Mouse (Mus musculus) forebrain, embryonic 15.5 days (tissue): ENCODE results near the gene Gm3839. TPM values are rescaled to one million over a fixed set of nuclear protein-coding genes. Genes with fewer than 3 reads are reported as not detected.
"Not testable (repeated sequence)": the region's sequence is repeated elsewhere in the genome, so short reads cannot be mapped to it uniquely, and the experiment has no call there.

Experiments
- ATAC-seq: fragments of 200-750 bp; cut with Nextera tagmentation; replicated peaks from 2 replicates; pipeline ENCODE4 v1.8.0; 2017; ENCODE audit warnings: mild to moderate bottlenecking, moderate TSS enrichment, moderate library complexity
- H3K27ac ChIP-seq: fragments of 300-500 bp; sonication (generic); replicated peaks from 2 replicates; pipeline ENCODE4 v1.5.1; 2015; ENCODE audit warnings: mild to moderate bottlenecking, inconsistent platforms
- H3K27me3 ChIP-seq: fragments of 300-500 bp; sonication (generic); 2 replicates; pipeline ENCODE4 v1.6.1; 2015; ENCODE audit warnings: inconsistent platforms
- H3K36me3 ChIP-seq: fragments of 300-500 bp; sonication (generic); 2 replicates; pipeline ENCODE4 v1.6.1; 2015; ENCODE audit warnings: mild to moderate bottlenecking, inconsistent platforms
- H3K4me1 ChIP-seq: fragments of 300-500 bp; sonication (generic); 2 replicates; pipeline ENCODE4 v1.6.1; 2015; ENCODE audit warnings: inconsistent platforms
- H3K4me2 ChIP-seq: fragments of 300-500 bp; sonication (generic); replicated peaks from 2 replicates; pipeline ENCODE4 v1.6.1; 2015; ENCODE audit warnings: mild to moderate bottlenecking, inconsistent platforms
- H3K4me3 ChIP-seq: fragments of 300-500 bp; sonication (generic); 2 replicates; pipeline ENCODE4 v1.5.1; 2015; ENCODE audit warnings: mild to moderate bottlenecking, inconsistent platforms
- H3K9ac ChIP-seq: fragments of 300-500 bp; sonication (generic); replicated peaks from 2 replicates; pipeline ENCODE4 v1.6.1; 2015; ENCODE audit warnings: mild to moderate bottlenecking, inconsistent platforms
- H3K9me3 ChIP-seq: fragments of 300-500 bp; sonication (generic); 2 replicates; pipeline ENCODE4 v1.6.1; 2016; ENCODE audit warnings: inconsistent platforms
- WGBS: fragments of 180-500 bp; shearing (Covaris S2); methylation state at CpG from one replicate; pipeline ENCODE4 v1.1.7; 2015; ENCODE audit warnings: mixed read lengths; 5-methylcytosine and 5-hydroxymethylcytosine counted together
- polyA plus RNA-seq: library from polyadenylated mRNA; unstranded; fragments of >200 nt; fragmentation: Nextera tagmentation; extraction: Ambion mirVana; gene quantifications from 2 replicates; pipeline ENCODE4 v1.2.1, GENCODE M21; 2015

Gm3839 gene
- polyA plus RNA-seq: 0.92 and 1.5 TPM in 2 replicates

DNA sequence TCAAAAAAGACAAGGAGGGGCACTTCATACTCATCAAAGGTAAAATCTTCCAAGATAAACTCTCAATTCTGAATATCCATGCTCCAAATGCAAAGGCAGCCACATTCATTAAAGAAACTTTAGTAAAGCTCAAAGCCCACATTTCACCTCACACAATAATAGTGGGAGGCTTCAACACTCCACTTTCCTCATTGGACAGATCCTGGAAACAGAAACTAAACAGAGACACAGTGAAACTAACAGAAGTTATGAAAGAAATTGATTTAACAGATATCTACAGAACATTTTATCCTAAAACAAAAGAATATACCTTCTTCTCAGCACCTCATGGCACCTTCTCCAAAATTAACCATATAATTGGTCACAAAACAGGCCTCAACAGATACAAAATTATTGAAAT is at the start of gene Gm3839:
Gene Gm3839 (minus strand): TSS at position 101 of the 400 bp plus-strand sequence.
- not testable (repeated sequence) for H3K4me3 ChIP-seq, H3K9me3 ChIP-seq, H3K4me1 ChIP-seq, ATAC-seq, H3K27ac ChIP-seq, H3K4me2 ChIP-seq, H3K36me3 ChIP-seq, H3K27me3 ChIP-seq, H3K9ac ChIP-seq

- WGBS: 90% methylated on average over 9 of the region's 9 CpGs
These were observed 49.1 kb upstream of the Gm3839 start for GRCm38 (mm10) chr14:11405661-11406060.

DNA sequence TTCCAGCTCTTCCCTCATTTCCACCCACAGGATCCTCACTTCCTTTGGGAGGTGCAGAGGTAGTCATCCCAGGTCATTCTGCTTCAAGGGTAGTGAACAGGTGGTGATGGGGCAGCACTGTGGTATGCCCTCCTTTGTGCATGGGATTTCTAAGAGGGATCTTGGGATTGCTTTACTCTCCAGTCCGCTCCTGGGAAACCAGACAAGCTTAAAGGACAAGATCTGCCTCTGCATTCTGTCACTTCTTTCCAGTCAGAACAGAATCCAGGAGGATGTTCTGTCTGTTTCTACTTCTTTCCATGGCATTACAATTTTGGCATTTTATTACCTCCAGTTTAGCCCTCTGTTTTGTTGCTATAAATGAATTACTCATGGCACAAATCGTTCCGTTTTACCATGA is 21.3 kb upstream of the Gm3839 start:
- no peak overlapping the region for H3K9ac ChIP-seq
- H3K4me3 ChIP-seq: no peak overlapping the region
- no peak for ATAC-seq
- no peaks in the 10 kb centered on the region for H3K36me3 ChIP-seq
- no peak overlapping the region for H3K27ac ChIP-seq
- H3K27me3 ChIP-seq: no peaks in the 10 kb centered on the region
- H3K4me2 ChIP-seq: no peak overlapping the region
- no peaks in the 10 kb centered on the region for H3K4me1 ChIP-seq
- no peaks in the 10 kb centered on the region for H3K9me3 ChIP-seq
- 94% methylated on average over 3 of the region's 3 CpGs for WGBS

More at GRCm38 (mm10) chr14:11405661-11406060, 49.1 kb upstream of the Gm3839 start:
- no peaks in the 10 kb centered on the region for H3K36me3 ChIP-seq
- no peaks in the 10 kb centered on the region for H3K27me3 ChIP-seq
- H3K27ac ChIP-seq: no peak overlapping the region
- ATAC-seq: no peak
- H3K9ac ChIP-seq: no peak overlapping the region
- no peak overlapping the region for H3K4me3 ChIP-seq
- H3K9me3 ChIP-seq: no peaks in the 10 kb centered on the region
- no peak overlapping the region for H3K4me2 ChIP-seq
- H3K4me1 ChIP-seq: no peaks in the 10 kb centered on the region

DNA sequence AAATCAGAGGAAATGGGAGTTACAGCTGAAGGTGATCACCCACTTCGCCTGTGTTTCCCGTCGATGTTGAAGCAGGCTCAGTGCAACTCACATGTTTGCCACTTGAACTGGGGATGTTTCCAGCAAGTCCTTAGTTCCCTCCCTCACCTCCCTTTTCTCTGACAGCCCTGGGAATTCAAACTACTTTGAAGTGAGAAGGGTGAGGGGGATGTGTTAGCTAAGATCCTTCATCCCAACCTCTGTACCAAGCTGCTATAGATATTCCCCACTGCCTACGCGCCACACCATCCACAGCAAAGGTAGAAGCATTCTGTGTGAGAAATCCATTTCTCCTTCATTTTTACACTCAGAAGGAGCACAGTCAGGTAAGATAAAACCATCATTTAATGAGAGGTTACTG is 18.7 kb upstream of the Gm3839 start:
- H3K4me3 ChIP-seq: no peak overlapping the region
- 93% methylated on average over 5 of the region's 5 CpGs for WGBS
- no peaks in the 10 kb centered on the region for H3K9me3 ChIP-seq
- H3K36me3 ChIP-seq: no peaks in the 10 kb centered on the region
- no peak overlapping the region for H3K9ac ChIP-seq
- no peak overlapping the region for H3K27ac ChIP-seq
- no peaks in the 10 kb centered on the region for H3K4me1 ChIP-seq
- no peaks in the 10 kb centered on the region for H3K27me3 ChIP-seq
- ATAC-seq: no peak
- H3K4me2 ChIP-seq: no peak overlapping the region

DNA sequence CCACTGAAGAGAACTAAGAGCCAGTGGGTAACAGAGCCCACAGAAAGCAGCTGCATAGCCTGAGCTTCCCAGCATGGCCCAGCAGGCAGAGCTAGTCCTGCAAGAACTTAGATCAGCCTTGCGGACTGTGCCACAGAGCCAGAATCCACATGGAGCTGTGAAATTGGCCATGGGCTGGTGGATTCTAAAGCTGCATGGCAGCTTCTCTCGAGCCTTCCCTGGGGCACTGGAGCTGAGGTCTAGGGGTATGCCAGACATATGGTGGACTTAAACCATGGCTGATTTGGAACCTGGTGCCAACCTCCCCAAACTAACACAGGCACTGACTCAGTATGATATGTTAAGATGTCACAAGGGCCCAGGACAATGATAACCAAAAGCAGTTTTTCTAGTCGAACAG is 10.4 kb downstream of the Gm3839 start:
- Histone ChIP-seq H3K9ac (no peak overlapping the region), H3K27ac (no peak overlapping the region), H3K27me3 (no peaks in the 10 kb centered on the region), H3K9me3 (no peaks in the 10 kb centered on the region), H3K36me3 (no peaks in the 10 kb centered on the region), H3K4me2 (no peak overlapping the region), H3K4me3 (no peak overlapping the region), H3K4me1 (no peaks in the 10 kb centered on the region)
- ATAC-seq: no peak
- WGBS: 90% methylated on average over 3 of the region's 3 CpGs

DNA sequence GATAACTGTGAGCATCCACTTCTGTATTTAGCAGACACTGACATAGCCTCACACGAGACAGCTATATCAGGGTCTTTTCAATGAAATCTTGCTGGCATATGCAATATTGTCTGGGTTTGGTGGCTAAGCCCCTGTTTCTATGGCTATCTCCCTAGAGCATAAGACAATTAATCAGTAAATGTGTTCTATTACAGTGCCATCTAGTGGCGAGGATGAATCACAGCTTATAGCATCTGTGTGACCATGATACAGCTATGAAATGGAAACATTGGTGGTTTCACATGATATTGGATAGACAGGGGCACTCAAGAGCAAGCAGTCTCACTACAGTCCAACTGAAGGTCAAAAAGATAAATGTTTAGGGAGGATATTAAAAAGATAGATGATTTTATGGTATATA is 26.5 kb downstream of the Gm3839 start:
- Histone ChIP-seq H3K27me3 (no peaks in the 10 kb centered on the region), H3K36me3 (no peaks in the 10 kb centered on the region), H3K4me3 (no peak overlapping the region), H3K9ac (no peak overlapping the region), H3K27ac (no peak overlapping the region), H3K4me1 (no peaks in the 10 kb centered on the region), H3K4me2 (no peak overlapping the region), H3K9me3 (no peaks in the 10 kb centered on the region)
- ATAC-seq: no peak
- 51% methylated on average over 2 of the region's 2 CpGs for WGBS

DNA sequence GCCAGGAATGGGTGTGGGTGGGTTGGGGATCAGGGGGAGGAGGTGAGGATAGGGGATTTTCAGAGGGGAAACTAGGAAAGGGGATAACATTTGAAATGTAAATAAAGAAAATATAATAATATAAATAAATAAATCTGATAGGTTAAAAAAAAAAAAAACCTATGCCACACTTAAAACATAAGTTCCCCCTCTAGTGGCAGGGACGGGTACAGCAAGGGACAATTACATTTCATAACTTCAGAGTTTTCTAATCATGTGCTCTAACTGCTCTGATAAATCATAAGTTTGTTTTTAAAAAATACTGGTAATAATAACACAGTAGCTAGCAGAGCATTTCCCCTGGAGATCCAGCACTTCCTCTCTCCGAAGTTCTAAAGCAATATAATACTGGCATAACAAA is 49.4 kb downstream of the Gm3839 start:
- Histone ChIP-seq H3K27me3 (no peaks in the 10 kb centered on the region), H3K4me3 (no peak overlapping the region), H3K4me1 (no peaks in the 10 kb centered on the region), H3K9me3 (no peaks in the 10 kb centered on the region), H3K36me3 (no peaks in the 10 kb centered on the region), H3K27ac (no peak overlapping the region), H3K4me2 (no peak overlapping the region), H3K9ac (no peak overlapping the region)
- no peak for ATAC-seq
- WGBS: 40% methylated on average over 2 of the region's 2 CpGs

GRCm38 (mm10) chr14:11287956-11288355 is 68.6 kb downstream of the Gm3839 start:
- not testable (repeated sequence) for H3K4me3 ChIP-seq, H3K36me3 ChIP-seq, H3K9ac ChIP-seq, H3K4me2 ChIP-seq, H3K27me3 ChIP-seq, ATAC-seq, H3K9me3 ChIP-seq, H3K27ac ChIP-seq, H3K4me1 ChIP-seq
- WGBS: 77% methylated on average over 3 of the region's 3 CpGs

DNA sequence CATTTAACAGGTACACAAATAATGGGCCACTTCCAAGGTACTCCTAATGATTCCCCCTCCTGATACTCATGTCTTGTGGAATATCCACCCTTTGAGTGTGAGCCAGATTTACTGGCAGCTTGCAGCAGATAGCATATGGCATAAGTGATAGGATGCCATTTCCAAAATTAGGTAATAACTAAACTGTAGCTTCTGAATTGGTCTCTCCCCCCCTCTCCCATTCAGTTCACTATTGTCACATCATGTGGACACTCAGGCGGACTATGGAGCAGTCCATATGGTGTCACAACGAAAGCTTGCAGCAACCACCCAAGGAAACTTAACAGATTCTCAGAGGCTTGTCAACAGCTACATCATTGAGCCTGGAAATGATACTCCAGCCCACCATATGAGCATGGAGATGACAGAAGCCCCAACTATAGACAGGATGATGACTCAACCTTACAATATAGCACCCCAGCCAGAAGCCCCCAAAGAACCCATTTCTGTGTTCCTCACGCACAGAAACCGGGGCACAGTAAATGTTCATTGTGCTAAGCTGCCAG is 99.3 kb downstream of the Gm3839 start:
- Histone ChIP-seq H3K27ac (no peak overlapping the region), H3K4me3 (no peak overlapping the region), H3K4me2 (no peak overlapping the region), H3K36me3 (no peaks in the 10 kb centered on the region), H3K9ac (no peak overlapping the region), H3K4me1 (no peaks in the 10 kb centered on the region), H3K27me3 (no peaks in the 10 kb centered on the region), H3K9me3 (no peaks in the 10 kb centered on the region)
- ATAC-seq: peak; percentile 63
- WGBS: 79% methylated on average over 4 of the region's 4 CpGs

DNA sequence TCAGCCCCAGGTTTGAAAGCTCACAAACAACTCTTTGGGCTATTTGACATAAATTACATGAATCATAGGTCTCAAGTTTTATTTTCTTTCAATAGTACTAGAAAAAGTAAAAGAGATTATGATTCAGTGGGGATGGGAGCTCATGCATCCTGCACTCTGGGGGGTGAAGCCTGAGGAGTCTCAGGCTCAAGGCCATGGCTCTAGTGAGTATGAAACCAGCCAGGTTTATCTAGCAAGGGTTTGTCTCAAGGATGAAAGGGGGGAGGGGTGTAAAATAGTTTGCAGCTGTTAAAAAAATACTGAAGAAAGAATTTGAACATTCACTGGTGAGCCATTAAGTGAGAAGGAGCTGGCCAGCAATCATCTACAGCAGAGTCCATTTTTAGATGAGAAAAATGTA is 108.5 kb downstream of the Gm3839 start:
- Histone ChIP-seq H3K27me3 (no peaks in the 10 kb centered on the region), H3K36me3 (no peaks in the 10 kb centered on the region), H3K27ac (no peak overlapping the region), H3K4me3 (no peak overlapping the region), H3K4me2 (no peak overlapping the region), H3K4me1 (no peaks in the 10 kb centered on the region), H3K9ac (no peak overlapping the region), H3K9me3 (no peaks in the 10 kb centered on the region)
- ATAC-seq: no peak

DNA sequence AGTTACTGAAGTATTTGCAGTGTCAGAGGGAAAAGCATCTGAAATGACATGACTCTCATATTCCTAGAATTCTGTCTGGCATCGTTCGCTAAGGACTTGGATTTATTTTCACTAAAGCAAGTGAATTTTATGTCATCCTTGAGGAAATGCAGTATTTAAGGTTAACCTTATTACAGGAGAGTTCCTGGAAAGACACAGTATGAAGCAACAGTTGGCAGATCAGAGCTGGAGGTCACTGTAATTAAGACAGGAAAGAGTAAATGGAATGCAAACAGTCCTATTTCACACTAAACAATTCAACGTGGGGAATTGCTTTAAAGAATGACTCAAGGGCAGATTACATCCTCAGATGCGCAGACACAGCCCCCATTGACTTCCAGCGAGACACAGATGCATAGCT is 112.0 kb downstream of the Gm3839 start:
- no peaks in the 10 kb centered on the region for H3K9me3 ChIP-seq
- H3K4me3 ChIP-seq: no peak overlapping the region
- H3K27me3 ChIP-seq: no peaks in the 10 kb centered on the region
- H3K4me2 ChIP-seq: no peak overlapping the region
- H3K9ac ChIP-seq: no peak overlapping the region
- no peaks in the 10 kb centered on the region for H3K4me1 ChIP-seq
- no peak for ATAC-seq
- no peaks in the 10 kb centered on the region for H3K36me3 ChIP-seq
- 60% methylated on average over 5 of the region's 5 CpGs for WGBS
- H3K27ac ChIP-seq: no peak overlapping the region

DNA sequence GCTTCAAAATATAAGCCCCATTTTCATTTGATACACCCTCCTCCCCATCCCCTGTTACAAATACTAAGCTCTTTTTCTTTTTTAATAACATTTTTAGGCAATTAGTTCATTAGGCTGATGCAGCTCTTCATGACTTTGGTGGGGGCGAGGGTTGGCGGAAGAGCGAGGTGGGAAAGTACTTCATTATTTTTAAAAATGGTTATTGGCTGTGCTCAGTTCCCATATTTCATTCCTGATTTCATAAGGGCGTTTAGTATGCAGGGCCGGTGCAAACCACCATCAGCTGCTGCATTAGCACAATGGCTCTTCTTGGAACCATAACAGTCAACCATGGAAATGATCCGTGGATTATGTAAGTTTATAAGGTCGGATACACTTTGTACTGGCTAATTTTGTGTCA is 124.4 kb downstream of the Gm3839 start:
- H3K9me3 ChIP-seq: no peaks in the 10 kb centered on the region
- H3K27ac ChIP-seq: no peak overlapping the region
- no peak overlapping the region for H3K9ac ChIP-seq
- H3K4me3 ChIP-seq: no peak overlapping the region
- H3K4me2 ChIP-seq: no peak overlapping the region
- H3K36me3 ChIP-seq: no peaks in the 10 kb centered on the region
- no peaks in the 10 kb centered on the region for H3K4me1 ChIP-seq
- no peak for ATAC-seq
- H3K27me3 ChIP-seq: no peaks in the 10 kb centered on the region
- 92% methylated on average over 7 of the region's 7 CpGs for WGBS
